Mouse (Mus musculus) hindbrain, embryonic 13.5 days (tissue): Measurements from ENCODE around the gene C1rb. TPM values are rescaled to one million over a fixed set of nuclear protein-coding genes. Genes with fewer than 3 reads are reported as not detected.
"Not testable (repeated sequence)": the region's sequence is repeated elsewhere in the genome, so short reads cannot be mapped to it uniquely, and the experiment has no call there.

Source experiments
- ATAC-seq: fragments of 200-750 bp; cut with Nextera tagmentation; 2 replicates; pipeline ENCODE4 v1.8.0; 2017; ENCODE audit warnings: moderate TSS enrichment; ENCODE audit not compliant: low FRiP score
- H3K27ac ChIP-seq: fragments of 300-500 bp; sonication (generic); 2 replicates; pipeline ENCODE4 v1.5.1; 2015; ENCODE audit warnings: inconsistent platforms, mild to moderate bottlenecking, moderate library complexity
- H3K27me3 ChIP-seq: fragments of 300-500 bp; sonication (generic); 2 replicates; pipeline ENCODE4 v1.6.1; 2015; ENCODE audit warnings: mild to moderate bottlenecking, inconsistent platforms
- H3K36me3 ChIP-seq: fragments of 300-500 bp; sonication (generic); 2 replicates; pipeline ENCODE4 v1.6.1; 2015; ENCODE audit warnings: mild to moderate bottlenecking, inconsistent platforms
- H3K4me1 ChIP-seq: fragments of 300-500 bp; sonication (generic); replicated peaks from 2 replicates; pipeline ENCODE4 v1.6.1; 2015; ENCODE audit warnings: inconsistent platforms
- H3K4me2 ChIP-seq: fragments of 300-500 bp; sonication (generic); 2 replicates; pipeline ENCODE4 v1.6.1; 2015; ENCODE audit warnings: inconsistent platforms, mild to moderate bottlenecking, moderate library complexity
- H3K4me3 ChIP-seq: fragments of 300-500 bp; sonication (generic); 2 replicates; pipeline ENCODE4 v1.5.1; 2015; ENCODE audit warnings: mild to moderate bottlenecking, inconsistent platforms
- H3K9ac ChIP-seq: fragments of 300-500 bp; sonication (generic); 2 replicates; pipeline ENCODE4 v1.6.1; 2015; ENCODE audit warnings: mild to moderate bottlenecking, inconsistent platforms
- H3K9me3 ChIP-seq: fragments of 300-500 bp; sonication (generic); 2 replicates; pipeline ENCODE4 v1.6.1; 2016; ENCODE audit warnings: inconsistent platforms
- WGBS: fragments of 180-500 bp; shearing (Covaris S2); methylation state at CpG from one replicate; pipeline ENCODE4 v1.1.7; 2015; 5-methylcytosine and 5-hydroxymethylcytosine counted together
- polyA plus RNA-seq: library from polyadenylated mRNA; unstranded; fragments of >200 nt; fragmentation: Nextera tagmentation; extraction: Ambion mirVana; gene quantifications from 2 replicates; pipeline ENCODE4 v1.2.1, GENCODE M21; 2015

The C1rb gene
- not detected in 2 replicates for polyA plus RNA-seq

DNA sequence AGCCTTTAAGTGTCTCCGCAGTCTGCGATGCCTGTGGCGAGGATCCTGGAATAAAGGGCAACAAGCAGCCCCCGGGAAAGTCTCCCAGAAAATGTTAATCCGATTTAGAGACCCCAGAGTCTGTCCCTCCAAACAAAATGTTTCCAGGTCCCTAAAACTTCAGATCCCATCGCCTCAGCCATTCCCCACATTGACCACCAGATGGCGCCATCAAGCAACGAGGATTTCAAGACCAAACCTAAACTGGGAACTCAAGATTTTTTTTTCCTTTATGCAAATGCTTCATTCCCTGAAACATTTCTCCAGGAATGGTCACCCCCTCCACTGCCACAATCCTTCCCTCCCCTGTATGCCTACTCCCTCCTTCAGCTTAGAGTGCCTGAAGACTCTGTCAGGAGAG, at the start of gene C1rb:
TSS of gene C1rb (plus strand) at position 269 of the 400 bp plus-strand sequence.
- Histone ChIP-seq H3K4me2 (peak within 1 kb of the TSS; percentile 15; the same call in 1 of the 2 replicates), H3K36me3 (no peaks in the 10 kb centered on the region), H3K4me3 (no peak within 1 kb of the TSS), H3K27me3 (no peaks in the 10 kb centered on the region), H3K27ac (no peak within 1 kb of the TSS), H3K9me3 (no peaks in the 10 kb centered on the region), H3K4me1 (no peaks in the 10 kb centered on the region), H3K9ac (no peak within 1 kb of the TSS)
- 6% methylated on average over 8 of the region's 8 CpGs for WGBS
- no peak for ATAC-seq

DNA sequence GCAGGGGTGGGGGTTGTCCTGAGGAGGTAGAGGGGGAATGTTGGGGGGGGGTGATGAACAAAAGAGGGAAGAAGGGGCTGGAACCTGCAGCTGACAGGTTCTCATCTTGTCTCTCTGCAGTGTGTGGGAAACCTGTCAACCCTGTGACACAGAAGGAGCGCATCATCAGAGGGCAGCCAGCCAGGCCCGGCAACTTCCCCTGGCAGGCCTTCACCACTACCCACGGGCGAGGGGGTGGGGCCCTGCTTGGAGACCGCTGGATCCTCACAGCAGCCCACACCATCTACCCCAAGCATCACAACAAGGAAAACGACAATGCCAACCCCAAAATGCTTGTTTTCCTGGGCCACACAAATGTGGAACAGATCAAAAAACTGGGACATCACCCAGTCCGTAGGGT, 48.0 kb upstream of the C1rb start:
- not testable (repeated sequence) for H3K4me2 ChIP-seq, H3K4me3 ChIP-seq, H3K36me3 ChIP-seq, H3K4me1 ChIP-seq, H3K9me3 ChIP-seq, H3K27ac ChIP-seq, H3K9ac ChIP-seq, ATAC-seq, H3K27me3 ChIP-seq
- 75% methylated on average over 7 of the region's 7 CpGs for WGBS

GRCm38 (mm10) chr6:124527881-124528280, 42.2 kb upstream of the C1rb start:
- 86% methylated on average over 3 of the region's 3 CpGs for WGBS
- H3K4me2 ChIP-seq, result no peak overlapping the region
- no peaks in the 10 kb centered on the region for H3K27me3 ChIP-seq
- H3K27ac ChIP-seq, result no peak overlapping the region
- no peak for ATAC-seq
- no peak overlapping the region for H3K9ac ChIP-seq
- no peak overlapping the region for H3K4me3 ChIP-seq
- no peaks in the 10 kb centered on the region for H3K36me3 ChIP-seq
- H3K9me3 ChIP-seq, result no peaks in the 10 kb centered on the region
- no peaks in the 10 kb centered on the region for H3K4me1 ChIP-seq

DNA sequence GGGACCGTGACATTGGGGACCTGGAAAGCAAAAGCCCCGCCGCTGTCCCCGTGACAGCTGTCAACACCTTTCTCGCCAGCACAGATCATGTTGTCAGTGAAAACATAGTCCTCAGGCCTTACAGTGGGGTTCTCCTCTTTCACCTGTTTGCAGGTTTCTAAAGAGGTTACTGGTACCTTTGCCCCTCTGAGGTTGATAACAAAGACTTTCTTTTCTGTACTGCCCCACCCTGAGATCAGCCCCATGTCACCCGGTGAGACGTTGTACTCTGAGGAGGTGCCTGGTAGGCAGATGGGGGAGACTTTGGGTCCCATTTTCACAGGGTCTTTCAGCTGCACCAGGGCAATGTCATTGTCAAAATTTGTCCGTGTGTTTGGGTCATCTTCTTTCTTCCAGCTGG, 39.0 kb upstream of the C1rb start:
- no peak for ATAC-seq
- Histone ChIP-seq H3K9me3 (no peaks in the 10 kb centered on the region), H3K4me3 (no peak overlapping the region), H3K9ac (no peak overlapping the region), H3K4me1 (no peaks in the 10 kb centered on the region), H3K4me2 (no peak overlapping the region), H3K27ac (no peak overlapping the region), H3K36me3 (no peaks in the 10 kb centered on the region), H3K27me3 (no peaks in the 10 kb centered on the region)
- WGBS, result 89% methylated on average over 8 of the region's 8 CpGs

DNA sequence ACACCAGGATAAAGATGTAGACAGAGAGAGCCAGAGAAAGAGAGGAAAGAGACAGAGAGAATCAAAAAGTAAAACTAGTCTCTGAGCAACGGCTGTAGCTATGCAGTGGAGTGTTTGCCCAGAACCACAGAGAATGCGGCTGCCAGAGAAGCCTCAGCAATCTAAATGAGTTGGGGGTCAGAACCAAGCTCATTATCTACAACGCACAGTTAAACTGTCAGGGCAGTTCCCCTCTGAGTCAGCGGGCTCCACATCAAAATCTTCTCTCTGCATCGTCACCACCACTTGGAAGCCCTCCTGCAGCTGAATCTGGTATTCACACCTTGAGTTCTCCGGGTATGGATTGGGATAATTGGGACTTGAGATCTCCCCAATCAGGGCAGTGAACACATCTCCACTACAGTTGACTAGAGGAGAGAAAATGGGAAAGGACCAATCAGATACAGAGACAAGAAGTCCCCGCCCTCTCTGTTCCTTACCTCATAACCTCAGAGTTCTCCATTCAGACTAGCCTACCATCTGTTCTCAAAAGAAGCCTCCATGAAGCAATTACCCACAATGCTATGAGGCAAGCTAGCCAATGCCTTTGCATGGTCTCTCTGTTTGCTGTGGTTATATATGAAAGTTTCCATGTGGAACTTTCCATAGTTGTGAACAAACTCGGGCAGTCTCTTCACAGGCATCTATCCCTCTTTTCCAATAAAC, 33.8 kb upstream of the C1rb start:
- not testable (repeated sequence) for H3K27ac ChIP-seq, H3K9me3 ChIP-seq, H3K27me3 ChIP-seq, H3K4me2 ChIP-seq, H3K4me1 ChIP-seq, H3K9ac ChIP-seq, H3K4me3 ChIP-seq, H3K36me3 ChIP-seq, ATAC-seq
- 80% methylated on average over 8 of the region's 8 CpGs for WGBS

DNA sequence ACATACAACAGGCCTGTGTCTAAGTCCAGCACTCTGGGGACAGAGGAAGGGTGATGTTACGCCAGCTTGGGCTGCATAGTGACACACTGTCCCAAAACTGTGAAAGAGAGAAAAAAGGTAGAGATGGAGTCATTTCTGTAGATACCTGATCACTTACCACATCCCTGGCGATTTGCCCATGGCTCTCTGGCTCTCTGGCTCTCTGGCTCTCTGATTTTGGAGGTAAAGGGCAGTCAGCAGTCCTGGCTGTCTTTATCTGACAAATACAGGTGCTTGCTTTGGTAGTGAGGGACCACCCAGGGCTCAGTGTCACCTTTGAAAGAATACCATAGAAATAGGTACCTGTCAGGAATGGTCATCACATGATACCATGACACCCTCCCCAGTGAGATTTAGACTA, 28.9 kb upstream of the C1rb start:
- not testable (repeated sequence) for H3K27me3 ChIP-seq, H3K36me3 ChIP-seq, H3K9ac ChIP-seq, ATAC-seq, H3K4me3 ChIP-seq, H3K27ac ChIP-seq, H3K4me1 ChIP-seq, H3K4me2 ChIP-seq, H3K9me3 ChIP-seq
- 88% methylated on average over 2 of the region's 2 CpGs for WGBS

GRCm38 (mm10) chr6:124542284-124542683, 27.8 kb upstream of the C1rb start, which contains the start of gene C1s1:
TSS of gene C1s1 (minus strand) at chr6:124542359.
- not testable (repeated sequence) for ATAC-seq, H3K4me3 ChIP-seq, H3K4me1 ChIP-seq, H3K36me3 ChIP-seq, H3K27me3 ChIP-seq, H3K9ac ChIP-seq, H3K4me2 ChIP-seq, H3K9me3 ChIP-seq, H3K27ac ChIP-seq
- WGBS, result 4% methylated on average over 1 of the region's 1 CpGs

DNA sequence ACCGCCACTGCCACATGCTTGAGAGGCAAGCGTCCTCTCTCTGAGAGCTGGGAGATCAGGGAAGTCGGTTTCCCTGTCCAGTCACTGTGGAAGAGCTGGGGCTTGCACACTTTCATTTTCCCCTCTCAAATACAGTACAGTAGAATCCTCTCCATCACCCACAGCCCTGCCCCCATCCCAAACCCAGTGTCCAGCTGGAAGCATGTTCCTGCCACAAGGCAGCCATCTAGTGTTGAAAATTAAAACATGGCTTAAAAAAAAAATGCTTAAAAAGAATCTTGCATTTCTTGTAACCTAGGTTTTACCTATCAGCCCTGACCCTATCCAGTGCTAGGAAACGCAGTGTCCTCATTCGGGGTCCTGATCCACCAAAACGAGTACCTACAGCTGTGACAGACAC, 25.6 kb upstream of the C1rb start:
- H3K36me3 ChIP-seq, result no peaks in the 10 kb centered on the region
- no peak overlapping the region for H3K27ac ChIP-seq
- ATAC-seq, result no peak
- no peak overlapping the region for H3K4me2 ChIP-seq
- H3K9ac ChIP-seq, result no peak overlapping the region
- H3K9me3 ChIP-seq, result peaks cover 4% of the 10 kb centered on the region; the same call in 1 of the 2 replicates
- no peaks in the 10 kb centered on the region for H3K4me1 ChIP-seq
- no peak overlapping the region for H3K4me3 ChIP-seq
- WGBS, result 89% methylated on average over 6 of the region's 6 CpGs
- H3K27me3 ChIP-seq, result no peaks in the 10 kb centered on the region

DNA sequence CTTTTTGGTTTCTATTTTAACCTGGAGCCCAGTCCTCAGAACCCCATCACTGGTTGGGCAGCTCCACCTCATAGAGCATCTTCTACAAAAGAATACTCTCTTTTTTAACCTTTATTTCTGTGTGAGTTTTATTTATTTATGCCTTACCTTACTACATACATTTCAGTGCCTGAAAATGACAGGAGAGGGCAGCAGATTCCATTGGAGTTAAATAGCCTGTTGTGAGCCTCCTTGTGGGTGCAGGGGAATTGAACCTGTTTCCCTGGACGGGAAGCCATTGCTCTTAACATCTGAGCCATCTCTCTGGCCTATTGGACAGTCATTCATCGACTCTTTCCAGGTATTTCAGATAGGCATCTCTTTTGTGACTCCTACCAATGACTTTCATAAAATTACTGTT, 24.7 kb upstream of the C1rb start:
- no peak overlapping the region for H3K27ac ChIP-seq
- H3K4me2 ChIP-seq, result no peak overlapping the region
- H3K9me3 ChIP-seq, result peaks cover 11% of the 10 kb centered on the region
- H3K4me3 ChIP-seq, result no peak overlapping the region
- no peak for ATAC-seq
- no peaks in the 10 kb centered on the region for H3K36me3 ChIP-seq
- WGBS, result 78% methylated on average over 2 of the region's 2 CpGs
- no peaks in the 10 kb centered on the region for H3K4me1 ChIP-seq
- no peak overlapping the region for H3K9ac ChIP-seq
- no peaks in the 10 kb centered on the region for H3K27me3 ChIP-seq

- H3K36me3 ChIP-seq, H3K4me1 ChIP-seq, H3K9ac ChIP-seq, ATAC-seq, H3K4me3 ChIP-seq, H3K27ac ChIP-seq, H3K4me2 ChIP-seq, H3K27me3 ChIP-seq: not testable (repeated sequence)
- 98% methylated on average over 3 of the region's 3 CpGs for WGBS
- H3K9me3 ChIP-seq, result peaks cover 20% of the 10 kb centered on the region
These were observed 22.1 kb upstream of the C1rb start for GRCm38 (mm10) chr6:124547979-124548378.

DNA sequence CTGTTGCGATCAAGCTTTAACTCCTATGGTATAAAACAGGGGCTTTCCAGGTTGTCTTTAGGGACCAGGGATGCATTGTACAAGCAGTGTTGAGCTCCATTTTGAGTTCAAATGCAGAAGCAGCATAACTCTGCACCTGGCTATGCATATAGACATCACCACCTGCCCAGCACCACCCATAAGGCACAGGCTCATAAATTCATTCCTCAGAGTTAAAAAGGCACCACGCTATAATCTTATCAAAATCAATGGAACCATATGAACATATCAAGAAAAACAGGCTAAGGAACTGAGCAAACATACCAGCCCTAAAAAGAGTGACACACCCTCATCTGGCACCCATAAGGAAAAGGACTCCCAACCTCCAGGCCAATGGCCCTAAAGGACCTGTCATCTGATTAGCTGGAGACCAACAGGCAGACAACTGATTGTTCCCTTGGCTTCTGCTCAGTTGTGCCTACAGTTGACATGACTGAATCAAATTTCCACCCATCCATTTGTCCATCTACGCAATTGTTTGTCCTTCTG, 21.0 kb upstream of the C1rb start:
- no peak for ATAC-seq
- Histone ChIP-seq H3K9me3 (peaks cover 20% of the 10 kb centered on the region), H3K4me1 (no peaks in the 10 kb centered on the region), H3K4me3 (no peak overlapping the region), H3K36me3 (no peaks in the 10 kb centered on the region), H3K9ac (no peak overlapping the region), H3K27me3 (no peaks in the 10 kb centered on the region), H3K27ac (no peak overlapping the region), H3K4me2 (no peak overlapping the region)
- 91% methylated on average over 3 of the region's 3 CpGs for WGBS

DNA sequence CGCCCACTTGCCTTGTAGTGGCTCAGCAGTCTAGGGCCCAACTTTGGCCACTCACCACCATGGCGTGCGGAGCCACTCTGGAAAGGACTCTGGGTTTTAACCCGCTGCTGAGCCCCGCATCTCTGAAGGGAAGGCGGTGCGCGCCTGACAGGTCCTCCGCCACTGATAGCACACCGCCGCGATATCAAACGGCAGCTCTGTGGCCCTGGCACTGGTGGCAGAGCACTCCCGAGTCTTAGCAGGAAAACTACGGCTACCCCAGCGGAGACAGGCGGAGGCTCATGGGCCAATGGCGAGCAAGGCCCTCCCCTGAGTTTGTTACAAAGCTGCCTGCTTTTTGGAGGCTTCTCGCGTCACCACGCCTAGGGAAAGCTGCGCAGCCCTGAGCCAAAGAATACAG, 17.3 kb upstream of the C1rb start:
- no peaks in the 10 kb centered on the region for H3K27me3 ChIP-seq
- H3K36me3 ChIP-seq, result no peaks in the 10 kb centered on the region
- no peak overlapping the region for H3K27ac ChIP-seq
- H3K9me3 ChIP-seq, result peaks cover 20% of the 10 kb centered on the region
- H3K9ac ChIP-seq, result no peak overlapping the region
- ATAC-seq, result no peak
- no peak overlapping the region for H3K4me3 ChIP-seq
- WGBS, result 72% methylated on average over 22 of the region's 22 CpGs
- H3K4me1 ChIP-seq, result no peaks in the 10 kb centered on the region
- no peak overlapping the region for H3K4me2 ChIP-seq

GRCm38 (mm10) chr6:124555956-124556355, 14.1 kb upstream of the C1rb start:
- not testable (repeated sequence) for H3K27me3 ChIP-seq, H3K4me2 ChIP-seq, H3K9ac ChIP-seq, H3K4me3 ChIP-seq, H3K36me3 ChIP-seq, H3K9me3 ChIP-seq, H3K27ac ChIP-seq, ATAC-seq, H3K4me1 ChIP-seq
- WGBS, result 84% methylated on average over 2 of the region's 2 CpGs
